Mouse (Mus musculus): ENCODE data around the gene Olfr1443.

DNA sequence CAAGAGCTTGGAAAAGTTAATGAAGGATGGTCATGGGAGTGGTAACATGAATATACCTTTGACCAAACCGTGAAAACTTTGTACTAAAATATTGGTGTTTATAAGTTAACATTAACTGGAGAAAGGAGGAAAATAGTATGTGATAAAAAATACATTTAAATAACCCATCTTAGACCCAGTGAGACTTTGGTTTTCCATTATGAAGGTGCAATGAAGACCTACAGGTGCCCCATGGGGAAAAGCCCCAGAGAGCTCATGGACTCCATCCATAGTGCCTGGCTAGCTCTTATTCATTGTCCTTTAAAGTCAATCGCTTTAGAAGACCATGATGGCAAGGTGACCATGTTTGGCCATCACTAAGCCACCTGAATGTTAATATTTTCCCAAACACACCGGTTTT, at the start of gene Olfr1443:
- TF ChIP-seq CTCF (IDR thresholded peaks at IDR 0.05; ENCODE audit: control insufficient read depth, insufficient read depth, low read length) = no peak
- no peak for TF ChIP-seq POLR2A (IDR thresholded peaks at IDR 0.05; ENCODE audit: borderline replicate concordance, control insufficient read depth, low read depth, low read length)

Measured in bone marrow, adult 2 months (tissue).